Mouse (Mus musculus): ENCODE measurements around the gene Mad1l1. TPM values are rescaled to one million over a fixed set of nuclear protein-coding genes. Genes with fewer than 3 reads are reported as not detected.

Gene Mad1l1
- polyA plus RNA-seq, 1 experiment from 2014 or later, result 35.1 TPM

DNA sequence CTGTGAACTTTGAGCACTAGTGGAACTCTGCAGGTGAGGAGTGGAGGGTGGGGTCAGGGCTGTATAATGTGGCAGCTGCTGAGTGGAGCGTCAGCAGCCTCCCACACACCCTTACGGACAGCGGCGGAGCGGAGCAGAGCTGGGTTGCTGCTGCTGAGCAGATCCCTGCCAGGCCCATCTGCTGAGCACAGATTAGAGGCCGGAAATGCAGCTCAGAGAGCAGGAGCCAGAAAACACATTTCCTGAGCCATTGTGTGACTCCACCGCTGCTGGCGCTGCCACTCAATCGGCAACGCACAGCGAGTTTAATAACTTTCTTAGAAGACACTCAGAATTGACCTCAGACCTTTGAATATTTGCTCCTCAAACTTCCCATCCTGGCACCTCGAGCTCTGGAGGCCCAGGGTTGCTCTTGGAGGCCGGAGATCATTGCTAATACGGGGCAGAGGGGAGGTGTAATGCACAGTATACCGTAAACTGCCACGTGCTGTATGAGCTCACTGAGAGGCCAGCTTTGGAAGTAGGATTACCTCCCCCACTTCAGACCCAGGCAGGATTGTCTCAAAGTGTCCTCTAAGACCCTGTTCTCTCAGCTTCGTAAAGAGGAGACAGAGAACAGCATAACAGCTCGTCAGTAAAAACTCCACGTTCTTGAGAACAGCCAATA is 112.5 kb downstream of the Mad1l1 start:
- 0 out of 2 replicates have a peak, but pooled peaks cover 3% of the 10 kb centered on the region for H3K4me1 ChIP-seq (replicated peaks; ENCODE audit: control insufficient read depth, insufficient read depth, low read length)
- WGBS, result 59% methylated on average over 19 of the region's 19 CpGs
- no peak overlapping the region for H3K4me2 ChIP-seq (replicated peaks; ENCODE audit: low read depth, low read length)
- ATAC-seq (ENCODE audit: low FRiP score) (no peak), DNase-seq (ENCODE audit: low spot score) (no peak)
- no peak overlapping the region for H3K9ac ChIP-seq (ENCODE audit: low read depth, low read length)
- H3K27ac ChIP-seq (ENCODE audit: low read depth, low read length), result no peak overlapping the region
- H3K36me3 ChIP-seq (ENCODE audit: control insufficient read depth, insufficient read depth, low read length), result no peaks in the 10 kb centered on the region
- no peak overlapping the region for H3K4me3 ChIP-seq (ENCODE audit: low read depth, low read length)
- no peaks in the 10 kb centered on the region for H3K27me3 ChIP-seq (ENCODE audit: control insufficient read depth, insufficient read depth, low read length)
- no peaks in the 10 kb centered on the region for H3K9me3 ChIP-seq (ENCODE audit: control insufficient read depth, low read length)

DNA sequence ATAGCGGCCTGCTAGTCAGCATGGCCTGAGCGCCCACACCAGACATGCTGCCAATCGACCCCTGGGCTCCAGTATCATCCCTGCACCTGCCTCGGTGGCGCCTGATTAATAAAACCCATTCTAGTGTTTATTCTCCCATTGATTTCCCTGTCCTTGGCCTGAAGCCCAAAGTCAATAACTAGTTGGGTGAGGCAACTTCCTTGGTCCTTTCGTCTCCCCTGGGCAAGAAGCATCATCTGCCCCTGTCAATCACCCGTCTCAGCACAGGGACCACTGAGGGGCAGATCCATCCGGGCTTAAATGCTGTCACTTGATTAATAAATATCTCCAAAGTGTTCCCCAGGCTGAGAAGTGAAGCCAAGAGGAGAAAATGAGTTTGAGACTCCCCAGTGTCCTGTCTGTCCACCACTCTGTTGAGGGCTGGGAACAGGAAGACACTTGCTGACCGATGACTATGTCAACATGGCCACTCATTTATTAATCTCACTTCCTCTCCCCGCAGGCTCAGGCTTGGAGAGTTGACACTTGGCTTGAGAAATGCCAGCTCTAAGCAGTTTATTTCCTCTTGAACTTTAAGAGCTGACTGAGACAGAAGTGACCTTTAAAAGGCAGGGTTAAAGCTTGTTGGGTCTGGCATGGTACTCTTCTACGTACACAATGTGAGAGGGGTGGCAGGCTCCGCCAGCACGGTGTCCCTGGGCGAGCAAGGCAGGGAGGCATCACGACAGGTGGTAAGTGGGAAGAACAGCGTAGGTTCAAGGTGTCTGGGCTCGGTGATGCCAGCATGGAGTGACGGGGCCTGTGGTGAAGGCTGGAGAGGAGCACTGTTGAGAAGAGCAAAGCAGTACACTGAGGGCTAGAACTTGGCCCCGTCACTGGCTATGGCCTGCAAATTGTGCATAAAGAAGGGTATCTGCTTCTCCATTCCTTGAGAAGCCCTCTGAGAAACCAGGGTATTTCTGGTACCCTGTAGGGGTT is 114.3 kb downstream of the Mad1l1 start:
- no peaks in the 10 kb centered on the region for H3K9me3 ChIP-seq (ENCODE audit: control insufficient read depth, low read length)

DNA sequence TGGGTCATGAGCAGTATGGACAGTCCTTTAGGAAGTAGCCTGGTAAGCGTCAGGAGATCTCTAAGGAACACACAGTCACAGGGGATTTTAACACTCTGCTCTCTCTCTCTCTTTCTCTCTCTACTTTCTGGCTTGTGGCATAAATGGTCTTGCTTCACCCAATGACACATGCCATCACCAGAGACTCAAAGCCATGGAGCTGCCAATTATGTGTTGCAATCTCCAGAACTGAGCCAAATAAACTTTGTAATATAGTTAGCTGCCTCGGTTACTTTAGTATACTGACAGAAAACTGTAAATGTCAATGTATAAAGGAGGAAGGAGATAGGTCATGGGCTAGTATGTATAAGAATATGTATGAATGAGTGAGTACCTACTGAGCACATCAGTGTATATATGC is 115.4 kb downstream of the Mad1l1 start:
- DNase-seq (ENCODE audit: low spot score) (no peak), ATAC-seq (ENCODE audit: low FRiP score) (no peak)
- no peaks in the 10 kb centered on the region for H3K27me3 ChIP-seq (ENCODE audit: control insufficient read depth, insufficient read depth, low read length)
- H3K4me2 ChIP-seq (replicated peaks; ENCODE audit: low read depth, low read length), result no peak overlapping the region
- H3K4me3 ChIP-seq (ENCODE audit: low read depth, low read length), result no peak overlapping the region
- H3K9ac ChIP-seq (ENCODE audit: low read depth, low read length), result no peak overlapping the region
- WGBS, result 93% methylated on average over 2 of the region's 2 CpGs
- H3K4me1 ChIP-seq (replicated peaks; ENCODE audit: control insufficient read depth, insufficient read depth, low read length), result 0 out of 2 replicates have a peak, but pooled peaks cover 3% of the 10 kb centered on the region
- H3K36me3 ChIP-seq (ENCODE audit: control insufficient read depth, insufficient read depth, low read length), result no peaks in the 10 kb centered on the region
- no peaks in the 10 kb centered on the region for H3K9me3 ChIP-seq (ENCODE audit: control insufficient read depth, low read length)
- H3K27ac ChIP-seq (ENCODE audit: low read depth, low read length), result no peak overlapping the region

More for the DNA sequence above, 114.3 kb downstream of the Mad1l1 start:
- no peaks in the 10 kb centered on the region for H3K36me3 ChIP-seq (ENCODE audit: control insufficient read depth, insufficient read depth, low read length)
- no peak overlapping the region for H3K27ac ChIP-seq (ENCODE audit: low read depth, low read length)
- DNase-seq (ENCODE audit: low spot score) (no peak), ATAC-seq (ENCODE audit: low FRiP score) (no peak)
- H3K4me2 ChIP-seq (replicated peaks; ENCODE audit: low read depth, low read length), result no peak overlapping the region
- 90% methylated on average over 19 of the region's 19 CpGs for WGBS
- H3K9ac ChIP-seq (ENCODE audit: low read depth, low read length), result no peak overlapping the region
- no peaks in the 10 kb centered on the region for H3K27me3 ChIP-seq (ENCODE audit: control insufficient read depth, insufficient read depth, low read length)
- H3K4me1 ChIP-seq (replicated peaks; ENCODE audit: control insufficient read depth, insufficient read depth, low read length), result 0 out of 2 replicates have a peak, but pooled peaks cover 3% of the 10 kb centered on the region
- no peak overlapping the region for H3K4me3 ChIP-seq (ENCODE audit: low read depth, low read length)

- Histone ChIP-seq H3K9ac (ENCODE audit: low read depth, low read length) (no peak overlapping the region), H3K4me1 (replicated peaks; ENCODE audit: control insufficient read depth, insufficient read depth, low read length) (0 out of 2 replicates have a peak, but pooled peaks cover 3% of the 10 kb centered on the region), H3K9me3 (ENCODE audit: control insufficient read depth, low read length) (no peaks in the 10 kb centered on the region), H3K27me3 (ENCODE audit: control insufficient read depth, insufficient read depth, low read length) (no peaks in the 10 kb centered on the region), H3K4me2 (replicated peaks; ENCODE audit: low read depth, low read length) (no peak overlapping the region), H3K4me3 (ENCODE audit: low read depth, low read length) (no peak overlapping the region), H3K27ac (ENCODE audit: low read depth, low read length) (no peak overlapping the region), H3K36me3 (ENCODE audit: control insufficient read depth, insufficient read depth, low read length) (no peaks in the 10 kb centered on the region)
- 67% methylated on average over 3 of the region's 3 CpGs for WGBS
- DNase-seq (ENCODE audit: low spot score) (no peak), ATAC-seq (ENCODE audit: low FRiP score) (no peak)
These were observed 116.9 kb downstream of the Mad1l1 start for GRCm38 (mm10) chr5:140204465-140204864.

GRCm38 (mm10) chr5:140204037-140204436 is 117.3 kb downstream of the Mad1l1 start:
- ATAC-seq (ENCODE audit: low FRiP score), result no peak
- WGBS, result 88% methylated on average over 5 of the region's 5 CpGs
- no peak for DNase-seq (ENCODE audit: low spot score)
- Histone ChIP-seq H3K9me3 (ENCODE audit: control insufficient read depth, low read length) (no peaks in the 10 kb centered on the region), H3K27ac (ENCODE audit: low read depth, low read length) (no peak overlapping the region), H3K36me3 (ENCODE audit: control insufficient read depth, insufficient read depth, low read length) (no peaks in the 10 kb centered on the region), H3K9ac (ENCODE audit: low read depth, low read length) (no peak overlapping the region), H3K4me3 (ENCODE audit: low read depth, low read length) (no peak overlapping the region), H3K4me2 (replicated peaks; ENCODE audit: low read depth, low read length) (no peak overlapping the region), H3K27me3 (ENCODE audit: control insufficient read depth, insufficient read depth, low read length) (no peaks in the 10 kb centered on the region), H3K4me1 (replicated peaks; ENCODE audit: control insufficient read depth, insufficient read depth, low read length) (0 out of 2 replicates have a peak, but pooled peaks cover 2% of the 10 kb centered on the region)

GRCm38 (mm10) chr5:140202451-140202850 is 118.9 kb downstream of the Mad1l1 start:
- Histone ChIP-seq H3K9ac (ENCODE audit: low read depth, low read length) (no peak overlapping the region), H3K27ac (ENCODE audit: low read depth, low read length) (no peak overlapping the region), H3K27me3 (ENCODE audit: control insufficient read depth, insufficient read depth, low read length) (no peaks in the 10 kb centered on the region), H3K4me2 (replicated peaks; ENCODE audit: low read depth, low read length) (no peak overlapping the region), H3K36me3 (ENCODE audit: control insufficient read depth, insufficient read depth, low read length) (no peaks in the 10 kb centered on the region), H3K9me3 (ENCODE audit: control insufficient read depth, low read length) (no peaks in the 10 kb centered on the region), H3K4me1 (replicated peaks; ENCODE audit: control insufficient read depth, insufficient read depth, low read length) (no peaks in the 10 kb centered on the region), H3K4me3 (ENCODE audit: low read depth, low read length) (no peak overlapping the region)
- no peak for ATAC-seq (ENCODE audit: low FRiP score)
- WGBS, result 78% methylated on average over 2 of the region's 2 CpGs
- no peak for DNase-seq (ENCODE audit: low spot score)

DNA sequence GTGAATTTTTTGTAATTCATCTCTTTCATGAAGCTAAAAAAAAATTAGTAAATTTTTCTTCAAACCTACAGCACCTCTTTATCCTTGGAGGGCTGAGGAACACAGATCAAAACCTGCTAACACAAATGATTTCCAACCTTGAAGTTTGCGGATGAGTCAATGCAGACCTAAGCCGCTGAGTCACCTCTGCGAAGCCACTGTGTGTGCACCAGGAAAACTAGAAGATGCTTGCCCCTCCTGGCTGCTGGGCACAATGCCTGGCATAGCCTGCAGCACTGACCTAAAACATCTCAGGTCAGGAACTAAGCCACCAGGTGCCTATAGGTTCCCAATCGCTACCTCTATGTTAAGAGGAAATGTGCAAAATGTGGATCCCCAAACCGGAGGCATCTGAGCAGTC is 119.8 kb downstream of the Mad1l1 start:
- 95% methylated on average over 5 of the region's 5 CpGs for WGBS
- H3K4me1 ChIP-seq (replicated peaks; ENCODE audit: control insufficient read depth, insufficient read depth, low read length), result no peaks in the 10 kb centered on the region
- H3K36me3 ChIP-seq (ENCODE audit: control insufficient read depth, insufficient read depth, low read length), result no peaks in the 10 kb centered on the region
- H3K27me3 ChIP-seq (ENCODE audit: control insufficient read depth, insufficient read depth, low read length), result no peaks in the 10 kb centered on the region
- H3K4me2 ChIP-seq (replicated peaks; ENCODE audit: low read depth, low read length), result no peak overlapping the region
- no peak overlapping the region for H3K27ac ChIP-seq (ENCODE audit: low read depth, low read length)
- H3K9me3 ChIP-seq (ENCODE audit: control insufficient read depth, low read length), result no peaks in the 10 kb centered on the region
- DNase-seq (ENCODE audit: low spot score) (no peak), ATAC-seq (ENCODE audit: low FRiP score) (no peak)
- no peak overlapping the region for H3K9ac ChIP-seq (ENCODE audit: low read depth, low read length)
- H3K4me3 ChIP-seq (ENCODE audit: low read depth, low read length), result no peak overlapping the region

DNA sequence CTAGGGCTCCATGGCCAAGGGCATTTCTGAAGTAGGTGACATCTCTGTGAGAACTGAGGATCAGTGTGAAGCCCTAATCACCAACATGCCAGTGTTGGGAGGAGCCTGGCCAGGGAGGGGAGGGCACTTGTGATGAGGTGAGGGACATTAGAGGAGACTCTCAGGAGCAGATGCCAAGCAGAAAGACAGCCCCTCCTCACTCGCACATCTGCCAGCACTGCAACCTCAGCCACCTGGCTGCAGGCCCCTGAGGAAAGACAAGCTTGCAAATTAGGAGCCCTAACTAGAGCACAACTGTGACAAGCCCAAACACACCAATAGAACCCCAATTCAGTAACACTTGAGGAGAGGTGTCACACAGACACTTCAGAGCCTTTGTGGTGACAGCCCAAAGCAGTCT is 120.2 kb downstream of the Mad1l1 start:
- no peak overlapping the region for H3K27ac ChIP-seq (ENCODE audit: low read depth, low read length)
- H3K36me3 ChIP-seq (ENCODE audit: control insufficient read depth, insufficient read depth, low read length), result no peaks in the 10 kb centered on the region
- no peak overlapping the region for H3K9ac ChIP-seq (ENCODE audit: low read depth, low read length)
- H3K9me3 ChIP-seq (ENCODE audit: control insufficient read depth, low read length), result no peaks in the 10 kb centered on the region
- no peak overlapping the region for H3K4me2 ChIP-seq (replicated peaks; ENCODE audit: low read depth, low read length)
- no peaks in the 10 kb centered on the region for H3K27me3 ChIP-seq (ENCODE audit: control insufficient read depth, insufficient read depth, low read length)
- DNase-seq (ENCODE audit: low spot score) (no peak), ATAC-seq (ENCODE audit: low FRiP score) (no peak)
- 84% methylated on average over 1 of the region's 1 CpGs for WGBS
- no peak overlapping the region for H3K4me3 ChIP-seq (ENCODE audit: low read depth, low read length)
- no peaks in the 10 kb centered on the region for H3K4me1 ChIP-seq (replicated peaks; ENCODE audit: control insufficient read depth, insufficient read depth, low read length)
